In the genomic region with DNA sequence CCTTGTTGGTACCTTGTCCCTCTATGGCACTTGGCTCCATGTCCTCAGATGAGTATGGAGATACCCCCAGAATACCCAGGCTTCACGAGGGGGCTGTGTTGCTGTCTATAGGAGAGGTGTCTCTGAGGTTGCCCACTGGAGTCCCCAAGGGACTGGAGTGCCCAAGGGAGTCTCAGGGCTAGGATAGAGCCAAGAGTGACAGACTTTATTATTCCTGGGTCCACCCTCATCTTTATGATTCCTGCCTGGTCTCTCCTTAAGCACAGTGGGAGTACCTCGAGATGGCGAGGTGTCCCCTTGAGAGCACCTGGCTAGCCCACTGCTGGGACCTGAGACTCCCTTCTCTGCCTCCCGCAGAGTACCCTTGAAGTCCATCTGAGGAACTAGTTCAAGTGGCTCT, we compare ENCODE assay signal across 10 mouse cellular contexts. TPM values are rescaled to one million over a fixed set of nuclear protein-coding genes. Genes with fewer than 3 reads are reported as not detected.
DNase-seq lines count a peak whose midpoint lies in the region; ATAC-seq and TF ChIP-seq lines count a peak whose summit lies in the region.
"Had no signal": no experiment of that assay in that cellular context is flagged by ENCODE, and none has a peak within 500 bp of the region (broad histone marks: within the 10 kb centered on the region; RNA-seq: fewer than 3 reads in every experiment).

No protein-coding gene starts in this region.

- no peak for ATAC-seq in kidney, embryonic 14.5 days (ENCODE audit: low FRiP score, low TSS enrichment)
- ATAC-seq in embryonic facial prominence, embryonic 11.5 days (replicated peaks; ENCODE audit: insufficient number of reproducible peaks, low FRiP score, low TSS enrichment, low read depth) = no peak
- ATAC-seq in heart, postnatal 0 days (ENCODE audit: insufficient read depth, low read depth) = no peak
- no peak for ATAC-seq in liver, embryonic 13.5 days (ENCODE audit: low read depth)
- ATAC-seq in forebrain, embryonic 15.5 days (replicated peaks) = no peak

- 80% methylated on average over 4 of the region's 4 CpGs for WGBS in kidney, embryonic 14.5 days
- WGBS in embryonic facial prominence, embryonic 11.5 days = 74% methylated on average over 4 of the region's 4 CpGs
- WGBS in heart, postnatal 0 days = 66% methylated on average over 4 of the region's 4 CpGs
- WGBS in liver, embryonic 13.5 days (ENCODE audit: insufficient replicate concordance) = 55% methylated on average over 4 of the region's 4 CpGs
- WGBS in forebrain, embryonic 15.5 days = 75% methylated on average over 4 of the region's 4 CpGs

- H3K9ac ChIP-seq in kidney, embryonic 14.5 days (ENCODE audit: low read depth, low read length) = peak overlapping the region; percentile 53
- no peak overlapping the region for H3K9ac ChIP-seq in embryonic facial prominence, embryonic 11.5 days (replicated peaks; ENCODE audit: low read length)
- H3K9ac ChIP-seq in heart, postnatal 0 days (replicated peaks; ENCODE audit: low read depth, low read length) = peak overlapping the region; percentile 43; the same call in 1 of the 2 replicates
- 0 out of 2 replicates have a peak overlapping the region, but pooled peaks have one; percentile 26 for H3K9ac ChIP-seq in liver, embryonic 13.5 days
- no peak overlapping the region for H3K9ac ChIP-seq in forebrain, embryonic 15.5 days (replicated peaks)

- H3K4me1 ChIP-seq in kidney, embryonic 14.5 days (ENCODE audit: control insufficient read depth, insufficient read depth, low read length) = 0 out of 2 replicates have a peak, but pooled peaks cover 3% of the 10 kb centered on the region
- H3K4me1 ChIP-seq in embryonic facial prominence, embryonic 11.5 days (ENCODE audit: control insufficient read depth, insufficient read depth, low read length) = no peaks in the 10 kb centered on the region
- 0 out of 2 replicates have a peak, but pooled peaks cover 2% of the 10 kb centered on the region for H3K4me1 ChIP-seq in heart, postnatal 0 days (ENCODE audit: control insufficient read depth, insufficient read depth)
- 0 out of 2 replicates have a peak, but pooled peaks cover 4% of the 10 kb centered on the region for H3K4me1 ChIP-seq in liver, embryonic 13.5 days (replicated peaks)
- peaks cover 4% of the 10 kb centered on the region for H3K4me1 ChIP-seq in forebrain, embryonic 15.5 days

- no peaks in the 10 kb centered on the region for H3K27me3 ChIP-seq in kidney, embryonic 14.5 days (ENCODE audit: control insufficient read depth, insufficient read depth, low read length)
- H3K27me3 ChIP-seq in embryonic facial prominence, embryonic 11.5 days (ENCODE audit: control insufficient read depth, insufficient read depth, low read length) = no peaks in the 10 kb centered on the region
- no peaks in the 10 kb centered on the region for H3K27me3 ChIP-seq in heart, postnatal 0 days (ENCODE audit: control insufficient read depth, insufficient read depth, low read length)
- no peaks in the 10 kb centered on the region for H3K27me3 ChIP-seq in liver, embryonic 13.5 days
- 0 out of 2 replicates have a peak, but pooled peaks cover 4% of the 10 kb centered on the region for H3K27me3 ChIP-seq in forebrain, embryonic 15.5 days

- TF ChIP-seq CTCF in heart, postnatal 0 days (IDR thresholded peaks at IDR 0.05; ENCODE audit: low read depth) = no peak

- H3K4me2 ChIP-seq in kidney, embryonic 14.5 days (replicated peaks; ENCODE audit: low read depth, low read length) = peak overlapping the region; percentile 40
- peak overlapping the region; percentile 66 for H3K4me2 ChIP-seq in embryonic facial prominence, embryonic 11.5 days (ENCODE audit: low read depth, low read length)
- peak overlapping the region; percentile 57 for H3K4me2 ChIP-seq in heart, postnatal 0 days (ENCODE audit: low read depth, low read length)
- H3K4me2 ChIP-seq in liver, embryonic 13.5 days = peak overlapping the region; percentile 47
- no peak overlapping the region for H3K4me2 ChIP-seq in forebrain, embryonic 15.5 days (replicated peaks)

- no peaks in the 10 kb centered on the region for H3K9me3 ChIP-seq in kidney, embryonic 14.5 days (ENCODE audit: control insufficient read depth, low read length)
- no peaks in the 10 kb centered on the region for H3K9me3 ChIP-seq in embryonic facial prominence, embryonic 11.5 days (replicated peaks; ENCODE audit: control insufficient read depth, low read length)
- H3K9me3 ChIP-seq in heart, postnatal 0 days (replicated peaks; ENCODE audit: control insufficient read depth, low read length) = no peaks in the 10 kb centered on the region
- H3K9me3 ChIP-seq in liver, embryonic 13.5 days (replicated peaks) = no peaks in the 10 kb centered on the region
- no peaks in the 10 kb centered on the region for H3K9me3 ChIP-seq in forebrain, embryonic 15.5 days

- no peak for TF ChIP-seq EP300 in heart, postnatal 0 days (IDR thresholded peaks at IDR 0.05; ENCODE audit: low read depth)

- H3K36me3 ChIP-seq in kidney, embryonic 14.5 days (ENCODE audit: control insufficient read depth, insufficient read depth, low read length) = no peaks in the 10 kb centered on the region
- H3K36me3 ChIP-seq in embryonic facial prominence, embryonic 11.5 days (replicated peaks; ENCODE audit: control insufficient read depth, insufficient read depth, low read depth, low read length) = no peaks in the 10 kb centered on the region
- H3K36me3 ChIP-seq in heart, postnatal 0 days (replicated peaks; ENCODE audit: control insufficient read depth, insufficient read depth, low read length) = no peaks in the 10 kb centered on the region
- no peaks in the 10 kb centered on the region for H3K36me3 ChIP-seq in liver, embryonic 13.5 days
- no peaks in the 10 kb centered on the region for H3K36me3 ChIP-seq in forebrain, embryonic 15.5 days

- H3K4me3 ChIP-seq in kidney, embryonic 14.5 days (ENCODE audit: low read length) = peak overlapping the region; percentile 45
- peak overlapping the region; percentile 41 for H3K4me3 ChIP-seq in embryonic facial prominence, embryonic 11.5 days (ENCODE audit: low read depth, low read length)
- peak overlapping the region; percentile 50 for H3K4me3 ChIP-seq in heart, postnatal 0 days (ENCODE audit: low read depth, low read length)
- H3K4me3 ChIP-seq in liver, embryonic 13.5 days (replicated peaks) = peak overlapping the region; percentile 39
- no peak overlapping the region for H3K4me3 ChIP-seq in forebrain, embryonic 15.5 days

- no peak for DNase-seq in kidney, postnatal 25 days
- no peak for DNase-seq in embryonic facial prominence, embryonic 11.5 days (ENCODE audit: low spot score)
- no peak for DNase-seq in heart, postnatal 0 days (ENCODE audit: low spot score)
- DNase-seq in liver, embryonic 13.5 days = no peak
- no peak for DNase-seq in adrenal gland, postnatal 25 days
- DNase-seq in Muller cell, postnatal 12 days (ENCODE audit: inconsistent ontology term) = no peak
- DNase-seq: cerebellum, adult 9-10 months had no signal

- no peak overlapping the region for H3K27ac ChIP-seq in kidney, embryonic 14.5 days (ENCODE audit: low read depth, low read length)
- no peak overlapping the region for H3K27ac ChIP-seq in embryonic facial prominence, embryonic 11.5 days (replicated peaks; ENCODE audit: low read depth, low read length)
- H3K27ac ChIP-seq in heart, postnatal 0 days (ENCODE audit: low read depth) = 0 out of 2 replicates have a peak overlapping the region, but pooled peaks have one; percentile 22
- H3K27ac ChIP-seq in liver, embryonic 13.5 days = no peak overlapping the region
- no peak overlapping the region for H3K27ac ChIP-seq in forebrain, embryonic 15.5 days (replicated peaks)

RNA-seq across cellular contexts. Expression of a gene that starts 1.0 kb away (rescaled TPM):
- polyA plus RNA-seq in kidney, embryonic 14.5 days (2014; fragmentation: Nextera tagmentation; extraction: Ambion mirVana) = 19.8 and 22.0 TPM in 2 replicates
- 14.0 and 15.6 TPM in 2 replicates for polyA plus RNA-seq in embryonic facial prominence, embryonic 11.5 days (2014; fragmentation: Nextera tagmentation; extraction: Ambion mirVana)
- total RNA-seq in heart, postnatal 0 days (2014; rRNA removed; ENCODE audit: low replicate concordance) = 133 and 156 TPM in 2 replicates
- polyA plus RNA-seq in heart, postnatal 0 days (2015; fragmentation: Nextera tagmentation; extraction: Ambion mirVana) = 67.6 and 72.4 TPM in 2 replicates
- 8.3 and 9.5 TPM in 2 replicates for polyA plus RNA-seq in liver, embryonic 13.5 days (2015; fragmentation: Nextera tagmentation; extraction: Ambion mirVana)
- 29.1 and 32.0 TPM in 2 replicates for total RNA-seq in adrenal gland, postnatal 25 days (2021)
- 7.4 and 7.9 TPM in 2 replicates for polyA plus RNA-seq in forebrain, embryonic 15.5 days (2015; fragmentation: Nextera tagmentation; extraction: Ambion mirVana)

RNA-seq across cellular contexts. Expression of a gene that starts 47.0 kb away (rescaled TPM):
- 0.28 and 0.46 TPM in 2 replicates for polyA plus RNA-seq in kidney, embryonic 14.5 days (2014; fragmentation: Nextera tagmentation; extraction: Ambion mirVana)
- polyA plus RNA-seq in embryonic facial prominence, embryonic 11.5 days (2014; fragmentation: Nextera tagmentation; extraction: Ambion mirVana) = not detected in 2 replicates
- total RNA-seq in heart, postnatal 0 days (2014; rRNA removed; ENCODE audit: low replicate concordance) = 3.5 and 5.8 TPM in 2 replicates
- 4.5 and 5.6 TPM in 2 replicates for polyA plus RNA-seq in heart, postnatal 0 days (2015; fragmentation: Nextera tagmentation; extraction: Ambion mirVana)
- 19.1 and 22.9 TPM in 2 replicates for polyA plus RNA-seq in liver, embryonic 13.5 days (2015; fragmentation: Nextera tagmentation; extraction: Ambion mirVana)
- 2.1 TPM in 1 of 2 replicates, not detected in the other for total RNA-seq in adrenal gland, postnatal 25 days (2021)
- 0.08 TPM in 1 of 2 replicates, not detected in the other for polyA plus RNA-seq in forebrain, embryonic 15.5 days (2015; fragmentation: Nextera tagmentation; extraction: Ambion mirVana)
- polyA plus RNA-seq: forebrain, embryonic 11.5 days had no signal

Comparison
In these comparisons a context has a peak if more than half of its experiments do, and no peak if none do; other contexts are left out.
1. H3K9ac ChIP-seq: peak in kidney, embryonic 14.5 days (single experiment), heart, postnatal 0 days (single experiment) and liver, embryonic 13.5 days (single experiment); none in embryonic facial prominence, embryonic 11.5 days (single experiment) and forebrain, embryonic 15.5 days (single experiment).